Mouse (Mus musculus): Measurements from ENCODE around the gene Hpd. TPM values are rescaled to one million over a fixed set of nuclear protein-coding genes. Genes with fewer than 3 reads are reported as not detected.

Gene Hpd
- polyA plus RNA-seq, 1 experiment from 2014 or later: not detected

- no peak overlapping the region for H3K4me3 ChIP-seq (replicated peaks)
These were observed 25.8 kb downstream of the Hpd start for GRCm38 (mm10) chr5:123156763-123157162.

GRCm38 (mm10) chr5:123155425-123155824 is 27.1 kb downstream of the Hpd start:
- peaks cover 90% of the 10 kb centered on the region for H3K36me3 ChIP-seq
- H3K27me3 ChIP-seq: no peaks in the 10 kb centered on the region
- H3K9ac ChIP-seq (replicated peaks): no peak overlapping the region
- H3K27ac ChIP-seq: no peak overlapping the region
- no peaks in the 10 kb centered on the region for H3K9me3 ChIP-seq
- ATAC-seq: 0 out of 2 replicates have a peak, but pooled peaks have one; percentile 18
- no peak overlapping the region for H3K4me3 ChIP-seq (replicated peaks)
- peaks cover 13% of the 10 kb centered on the region for H3K4me1 ChIP-seq (replicated peaks)
- H3K4me2 ChIP-seq (replicated peaks): no peak overlapping the region
- 55% methylated on average over 7 of the region's 7 CpGs for WGBS

More at GRCm38 (mm10) chr5:123156763-123157162, 25.8 kb downstream of the Hpd start:
- H3K9me3 ChIP-seq: no peaks in the 10 kb centered on the region
- H3K27me3 ChIP-seq: no peaks in the 10 kb centered on the region
- WGBS: 85% methylated on average over 12 of the region's 12 CpGs
- no peak overlapping the region for H3K27ac ChIP-seq
- H3K9ac ChIP-seq (replicated peaks): no peak overlapping the region
- H3K4me2 ChIP-seq (replicated peaks): no peak overlapping the region
- peaks cover 92% of the 10 kb centered on the region for H3K36me3 ChIP-seq
- H3K4me1 ChIP-seq (replicated peaks): peaks cover under 1% of the 10 kb centered on the region; the same call in 1 of the 2 replicates
- ATAC-seq: no peak

- H3K36me3 ChIP-seq: peaks cover 82% of the 10 kb centered on the region
- no peaks in the 10 kb centered on the region for H3K27me3 ChIP-seq
- H3K4me1 ChIP-seq (replicated peaks): peaks cover 39% of the 10 kb centered on the region
- no peak for ATAC-seq
- no peak overlapping the region for H3K4me3 ChIP-seq (replicated peaks)
- no peaks in the 10 kb centered on the region for H3K9me3 ChIP-seq
- no peak overlapping the region for H3K9ac ChIP-seq (replicated peaks)
- WGBS: 91% methylated on average over 1 of the region's 1 CpGs
- H3K4me2 ChIP-seq (replicated peaks): no peak overlapping the region
- no peak overlapping the region for H3K27ac ChIP-seq
These were observed 29.6 kb downstream of the Hpd start for GRCm38 (mm10) chr5:123152901-123153300.

- Histone ChIP-seq H3K9me3 (no peaks in the 10 kb centered on the region), H3K9ac (replicated peaks) (0 out of 2 replicates have a peak overlapping the region, but pooled peaks have one; percentile 56), H3K27me3 (no peaks in the 10 kb centered on the region), H3K4me2 (replicated peaks) (peak overlapping the region; percentile 66; the same call in 1 of the 2 replicates), H3K36me3 (peaks cover 82% of the 10 kb centered on the region), H3K27ac (no peak overlapping the region), H3K4me3 (replicated peaks) (peak overlapping the region; percentile 43; the same call in 1 of the 2 replicates), H3K4me1 (replicated peaks) (peaks cover 43% of the 10 kb centered on the region)
- ATAC-seq: no peak
- 92% methylated on average over 19 of the region's 19 CpGs for WGBS
These were observed 30.7 kb downstream of the Hpd start for GRCm38 (mm10) chr5:123151707-123152362.

GRCm38 (mm10) chr5:123151077-123151476 is 31.4 kb downstream of the Hpd start:
- H3K4me1 ChIP-seq (replicated peaks): peaks cover 49% of the 10 kb centered on the region
- H3K9ac ChIP-seq (replicated peaks): peak overlapping the region; percentile 56; the same call in 1 of the 2 replicates
- H3K27me3 ChIP-seq: no peaks in the 10 kb centered on the region
- peak overlapping the region; percentile 43 for H3K4me3 ChIP-seq (replicated peaks)
- no peak for ATAC-seq
- peak overlapping the region; percentile 66 for H3K4me2 ChIP-seq (replicated peaks)
- peaks cover 82% of the 10 kb centered on the region for H3K36me3 ChIP-seq
- no peak overlapping the region for H3K27ac ChIP-seq
- WGBS: 46% methylated on average over 7 of the region's 7 CpGs
- no peaks in the 10 kb centered on the region for H3K9me3 ChIP-seq

- H3K9ac ChIP-seq (replicated peaks): peak overlapping the region; percentile 56
- peak overlapping the region; percentile 43 for H3K4me3 ChIP-seq (replicated peaks)
- H3K27me3 ChIP-seq: no peaks in the 10 kb centered on the region
- peaks cover 54% of the 10 kb centered on the region for H3K4me1 ChIP-seq (replicated peaks)
- ATAC-seq: 0 out of 2 replicates have a peak, but pooled peaks have one; percentile 3
- H3K9me3 ChIP-seq: no peaks in the 10 kb centered on the region
- peaks cover 83% of the 10 kb centered on the region for H3K36me3 ChIP-seq
- no peak overlapping the region for H3K27ac ChIP-seq
- H3K4me2 ChIP-seq (replicated peaks): peak overlapping the region; percentile 66
- 53% methylated on average over 7 of the region's 7 CpGs for WGBS
These were observed 31.9 kb downstream of the Hpd start for GRCm38 (mm10) chr5:123150641-123151040.

- peak overlapping the region; percentile 17; the same call in 1 of the 2 replicates for H3K27ac ChIP-seq
- 11% methylated on average over 19 of the region's 19 CpGs for WGBS
These were observed 32.8 kb downstream of the Hpd start for GRCm38 (mm10) chr5:123149451-123150400.

GRCm38 (mm10) chr5:123148073-123148722 is 34.3 kb downstream of the Hpd start:
- ATAC-seq: no peak
- H3K9me3 ChIP-seq: no peaks in the 10 kb centered on the region
- peaks cover 63% of the 10 kb centered on the region for H3K36me3 ChIP-seq
- WGBS: 79% methylated on average over 25 of the region's 25 CpGs
- H3K4me3 ChIP-seq (replicated peaks): no peak overlapping the region
- H3K27me3 ChIP-seq: no peaks in the 10 kb centered on the region
- no peak overlapping the region; the same call in none of the 2 replicates for H3K9ac ChIP-seq (replicated peaks)
- peaks cover 78% of the 10 kb centered on the region for H3K4me1 ChIP-seq (replicated peaks)
- no peak overlapping the region for H3K27ac ChIP-seq
- peak overlapping the region; percentile 66; the same call in 1 of the 2 replicates for H3K4me2 ChIP-seq (replicated peaks)

More at GRCm38 (mm10) chr5:123149451-123150400, 32.8 kb downstream of the Hpd start:
- peak overlapping the region; percentile 56 for H3K9ac ChIP-seq (replicated peaks)
- H3K4me1 ChIP-seq (replicated peaks): peaks cover 63% of the 10 kb centered on the region
- H3K4me3 ChIP-seq (replicated peaks): peak overlapping the region; percentile 43
- ATAC-seq: peak; percentile 91
- peaks cover 78% of the 10 kb centered on the region for H3K36me3 ChIP-seq
- H3K9me3 ChIP-seq: no peaks in the 10 kb centered on the region
- H3K4me2 ChIP-seq (replicated peaks): peak overlapping the region; percentile 66
- no peaks in the 10 kb centered on the region for H3K27me3 ChIP-seq

- H3K9me3 ChIP-seq: no peaks in the 10 kb centered on the region
- no peak for ATAC-seq
- no peaks in the 10 kb centered on the region for H3K27me3 ChIP-seq
- no peak overlapping the region for H3K9ac ChIP-seq (replicated peaks)
- H3K4me2 ChIP-seq (replicated peaks): no peak overlapping the region
- no peak overlapping the region for H3K4me3 ChIP-seq (replicated peaks)
- peaks cover 80% of the 10 kb centered on the region for H3K4me1 ChIP-seq (replicated peaks)
- WGBS: 86% methylated on average over 17 of the region's 17 CpGs
- H3K27ac ChIP-seq: 0 out of 2 replicates have a peak overlapping the region, but pooled peaks have one; percentile 2
- H3K36me3 ChIP-seq: peaks cover 56% of the 10 kb centered on the region
These were observed 35.0 kb downstream of the Hpd start for GRCm38 (mm10) chr5:123147569-123147968.

- peaks cover 44% of the 10 kb centered on the region for H3K36me3 ChIP-seq
- H3K4me2 ChIP-seq (replicated peaks): peak overlapping the region; percentile 100; the same call in 1 of the 2 replicates
- H3K4me3 ChIP-seq (replicated peaks): peak overlapping the region; percentile 96; the same call in 1 of the 2 replicates
These were observed 36.2 kb downstream of the Hpd start for GRCm38 (mm10) chr5:123146357-123146756.

More at GRCm38 (mm10) chr5:123146357-123146756, 36.2 kb downstream of the Hpd start:
- Histone ChIP-seq H3K27ac (no peak overlapping the region), H3K4me1 (replicated peaks) (peaks cover 76% of the 10 kb centered on the region), H3K27me3 (no peaks in the 10 kb centered on the region), H3K9me3 (no peaks in the 10 kb centered on the region), H3K9ac (replicated peaks) (0 out of 2 replicates have a peak overlapping the region, but pooled peaks have one; percentile 100)
- WGBS: 84% methylated on average over 11 of the region's 11 CpGs
- ATAC-seq: no peak
